Mouse (Mus musculus): ENCODE measurements at regions not wholly inside any gene's neighbourhood (a gene's known extent, or its start where the extent isn't known, plus 50 kb on each side); places are given as distances from the start of the nearest gene placed in this dataset.

GRCm38 (mm10) chr11:111774108-111774679 is 708.2 kb downstream of the Kcnj2 start:
- Histone ChIP-seq H3K4me2 (replicated peaks; ENCODE audit: low read depth, low read length) (no peak overlapping the region), H3K9ac (ENCODE audit: low read depth, low read length) (no peak overlapping the region), H3K9me3 (ENCODE audit: control insufficient read depth, low read length) (no peaks in the 10 kb centered on the region), H3K27me3 (ENCODE audit: control insufficient read depth, insufficient read depth, low read length) (no peaks in the 10 kb centered on the region), H3K36me3 (ENCODE audit: control insufficient read depth, insufficient read depth, low read length) (no peaks in the 10 kb centered on the region), H3K4me1 (replicated peaks; ENCODE audit: control insufficient read depth, insufficient read depth, low read length) (no peaks in the 10 kb centered on the region), H3K27ac (ENCODE audit: low read depth, low read length) (no peak overlapping the region), H3K4me3 (ENCODE audit: low read depth, low read length) (no peak overlapping the region)
- no peak for DNase-seq (ENCODE audit: low spot score)
- ATAC-seq (ENCODE audit: low FRiP score), result no peak
- WGBS, result 95% methylated on average over 2 of the region's 2 CpGs

GRCm38 (mm10) chr11:111781321-111781720 is 715.4 kb downstream of the Kcnj2 start:
- H3K4me3 ChIP-seq (ENCODE audit: low read depth, low read length), result no peak overlapping the region

GRCm38 (mm10) chr11:111791267-111791926 is 725.4 kb downstream of the Kcnj2 start:
- no peak overlapping the region for H3K4me2 ChIP-seq (replicated peaks; ENCODE audit: low read depth, low read length)
- H3K36me3 ChIP-seq (ENCODE audit: control insufficient read depth, insufficient read depth, low read length), result no peaks in the 10 kb centered on the region
- H3K9ac ChIP-seq (ENCODE audit: low read depth, low read length), result no peak overlapping the region
- WGBS, result 86% methylated on average over 6 of the region's 6 CpGs
- no peaks in the 10 kb centered on the region for H3K4me1 ChIP-seq (replicated peaks; ENCODE audit: control insufficient read depth, insufficient read depth, low read length)
- H3K9me3 ChIP-seq (ENCODE audit: control insufficient read depth, low read length), result no peaks in the 10 kb centered on the region
- no peak for DNase-seq (ENCODE audit: low spot score)
- no peaks in the 10 kb centered on the region for H3K27me3 ChIP-seq (ENCODE audit: control insufficient read depth, insufficient read depth, low read length)
- H3K27ac ChIP-seq (ENCODE audit: low read depth, low read length), result no peak overlapping the region
- ATAC-seq (ENCODE audit: low FRiP score), result no peak
- no peak overlapping the region for H3K4me3 ChIP-seq (ENCODE audit: low read depth, low read length)

More at GRCm38 (mm10) chr11:111781321-111781720, 715.4 kb downstream of the Kcnj2 start:
- Histone ChIP-seq H3K27ac (ENCODE audit: low read depth, low read length) (no peak overlapping the region), H3K4me1 (replicated peaks; ENCODE audit: control insufficient read depth, insufficient read depth, low read length) (no peaks in the 10 kb centered on the region), H3K9ac (ENCODE audit: low read depth, low read length) (no peak overlapping the region), H3K4me2 (replicated peaks; ENCODE audit: low read depth, low read length) (no peak overlapping the region), H3K36me3 (ENCODE audit: control insufficient read depth, insufficient read depth, low read length) (no peaks in the 10 kb centered on the region), H3K9me3 (ENCODE audit: control insufficient read depth, low read length) (no peaks in the 10 kb centered on the region), H3K27me3 (ENCODE audit: control insufficient read depth, insufficient read depth, low read length) (no peaks in the 10 kb centered on the region)
- DNase-seq (ENCODE audit: low spot score) (no peak), ATAC-seq (ENCODE audit: low FRiP score) (no peak)
- 71% methylated on average over 7 of the region's 7 CpGs for WGBS

- no peaks in the 10 kb centered on the region for H3K4me1 ChIP-seq (replicated peaks; ENCODE audit: control insufficient read depth, insufficient read depth, low read length)
- H3K4me3 ChIP-seq (ENCODE audit: low read depth, low read length), result no peak overlapping the region
- no peaks in the 10 kb centered on the region for H3K36me3 ChIP-seq (ENCODE audit: control insufficient read depth, insufficient read depth, low read length)
- H3K4me2 ChIP-seq (replicated peaks; ENCODE audit: low read depth, low read length), result no peak overlapping the region
- no peaks in the 10 kb centered on the region for H3K9me3 ChIP-seq (ENCODE audit: control insufficient read depth, low read length)
- WGBS, result 83% methylated on average over 3 of the region's 3 CpGs
- ATAC-seq (ENCODE audit: low FRiP score) (no peak), DNase-seq (ENCODE audit: low spot score) (no peak)
- no peak overlapping the region for H3K9ac ChIP-seq (ENCODE audit: low read depth, low read length)
- H3K27ac ChIP-seq (ENCODE audit: low read depth, low read length), result no peak overlapping the region
- no peaks in the 10 kb centered on the region for H3K27me3 ChIP-seq (ENCODE audit: control insufficient read depth, insufficient read depth, low read length)
Observed at GRCm38 (mm10) chr11:111801033-111801432, 735.1 kb downstream of the Kcnj2 start.

- WGBS, result 93% methylated on average over 18 of the region's 18 CpGs
- H3K4me3 ChIP-seq (ENCODE audit: low read depth, low read length), result no peak overlapping the region
- H3K9me3 ChIP-seq (ENCODE audit: control insufficient read depth, low read length), result no peaks in the 10 kb centered on the region
- no peaks in the 10 kb centered on the region for H3K36me3 ChIP-seq (ENCODE audit: control insufficient read depth, insufficient read depth, low read length)
- no peaks in the 10 kb centered on the region; the same call in 1 of the 2 replicates for H3K4me1 ChIP-seq (replicated peaks; ENCODE audit: control insufficient read depth, insufficient read depth, low read length)
- no peak overlapping the region for H3K4me2 ChIP-seq (replicated peaks; ENCODE audit: low read depth, low read length)
- DNase-seq (ENCODE audit: low spot score) (no peak), ATAC-seq (ENCODE audit: low FRiP score) (no peak)
- no peak overlapping the region for H3K27ac ChIP-seq (ENCODE audit: low read depth, low read length)
- H3K9ac ChIP-seq (ENCODE audit: low read depth, low read length), result no peak overlapping the region
- no peaks in the 10 kb centered on the region for H3K27me3 ChIP-seq (ENCODE audit: control insufficient read depth, insufficient read depth, low read length)
Observed at GRCm38 (mm10) chr11:111816176-111816775, 750.3 kb downstream of the Kcnj2 start.

- no peak overlapping the region for H3K4me3 ChIP-seq (ENCODE audit: low read depth, low read length)
- WGBS, result 2% methylated on average over 10 of the region's 10 CpGs
Observed at GRCm38 (mm10) chr11:111818124-111818523, 752.2 kb downstream of the Kcnj2 start.

GRCm38 (mm10) chr11:111820356-111820755 is 754.4 kb downstream of the Kcnj2 start:
- no peak overlapping the region for H3K4me3 ChIP-seq (ENCODE audit: low read depth, low read length)
- ATAC-seq (ENCODE audit: low FRiP score), result no peak
- WGBS, result 62% methylated on average over 7 of the region's 7 CpGs
- no peak for DNase-seq (ENCODE audit: low spot score)
- no peak overlapping the region for H3K4me2 ChIP-seq (replicated peaks; ENCODE audit: low read depth, low read length)
- no peaks in the 10 kb centered on the region for H3K27me3 ChIP-seq (ENCODE audit: control insufficient read depth, insufficient read depth, low read length)
- no peaks in the 10 kb centered on the region for H3K36me3 ChIP-seq (ENCODE audit: control insufficient read depth, insufficient read depth, low read length)
- no peak overlapping the region for H3K27ac ChIP-seq (ENCODE audit: low read depth, low read length)
- no peak overlapping the region for H3K9ac ChIP-seq (ENCODE audit: low read depth, low read length)
- H3K4me1 ChIP-seq (replicated peaks; ENCODE audit: control insufficient read depth, insufficient read depth, low read length), result no peaks in the 10 kb centered on the region; the same call in 1 of the 2 replicates
- no peaks in the 10 kb centered on the region for H3K9me3 ChIP-seq (ENCODE audit: control insufficient read depth, low read length)

More at GRCm38 (mm10) chr11:111818124-111818523, 752.2 kb downstream of the Kcnj2 start:
- ATAC-seq (ENCODE audit: low FRiP score) (no peak), DNase-seq (ENCODE audit: low spot score) (peak; percentile 36)
- Histone ChIP-seq H3K9me3 (ENCODE audit: control insufficient read depth, low read length) (no peaks in the 10 kb centered on the region), H3K9ac (ENCODE audit: low read depth, low read length) (no peak overlapping the region), H3K27me3 (ENCODE audit: control insufficient read depth, insufficient read depth, low read length) (no peaks in the 10 kb centered on the region), H3K27ac (ENCODE audit: low read depth, low read length) (no peak overlapping the region), H3K4me1 (replicated peaks; ENCODE audit: control insufficient read depth, insufficient read depth, low read length) (no peaks in the 10 kb centered on the region; the same call in 1 of the 2 replicates), H3K4me2 (replicated peaks; ENCODE audit: low read depth, low read length) (peak overlapping the region; percentile 25; the same call in 1 of the 2 replicates), H3K36me3 (ENCODE audit: control insufficient read depth, insufficient read depth, low read length) (no peaks in the 10 kb centered on the region)

GRCm38 (mm10) chr11:111828455-111828854 is 762.5 kb downstream of the Kcnj2 start:
- Histone ChIP-seq H3K9me3 (ENCODE audit: control insufficient read depth, low read length) (no peaks in the 10 kb centered on the region), H3K27me3 (ENCODE audit: control insufficient read depth, insufficient read depth, low read length) (no peaks in the 10 kb centered on the region), H3K4me3 (ENCODE audit: low read depth, low read length) (no peak overlapping the region), H3K4me1 (replicated peaks; ENCODE audit: control insufficient read depth, insufficient read depth, low read length) (no peaks in the 10 kb centered on the region), H3K36me3 (ENCODE audit: control insufficient read depth, insufficient read depth, low read length) (no peaks in the 10 kb centered on the region), H3K9ac (ENCODE audit: low read depth, low read length) (no peak overlapping the region), H3K27ac (ENCODE audit: low read depth, low read length) (no peak overlapping the region), H3K4me2 (replicated peaks; ENCODE audit: low read depth, low read length) (no peak overlapping the region)
- no peak for DNase-seq (ENCODE audit: low spot score)
- ATAC-seq (ENCODE audit: low FRiP score), result no peak
- WGBS, result 63% methylated on average over 8 of the region's 8 CpGs

GRCm38 (mm10) chr11:111838996-111839395 is 773.0 kb downstream of the Kcnj2 start:
- DNase-seq (ENCODE audit: low spot score) (no peak), ATAC-seq (ENCODE audit: low FRiP score) (no peak)
- Histone ChIP-seq H3K9ac (ENCODE audit: low read depth, low read length) (no peak overlapping the region), H3K27ac (ENCODE audit: low read depth, low read length) (no peak overlapping the region), H3K4me2 (replicated peaks; ENCODE audit: low read depth, low read length) (no peak overlapping the region), H3K4me1 (replicated peaks; ENCODE audit: control insufficient read depth, insufficient read depth, low read length) (no peaks in the 10 kb centered on the region), H3K9me3 (ENCODE audit: control insufficient read depth, low read length) (no peaks in the 10 kb centered on the region), H3K4me3 (ENCODE audit: low read depth, low read length) (no peak overlapping the region), H3K27me3 (ENCODE audit: control insufficient read depth, insufficient read depth, low read length) (peaks cover 17% of the 10 kb centered on the region), H3K36me3 (ENCODE audit: control insufficient read depth, insufficient read depth, low read length) (no peaks in the 10 kb centered on the region)
- 72% methylated on average over 5 of the region's 5 CpGs for WGBS

Data from hindbrain, embryonic 11.5 days (tissue).